Mouse (Mus musculus): ENCODE data around the gene Cask.

- no peak for TF ChIP-seq CTCF (IDR thresholded peaks at IDR 0.05; ENCODE audit: extremely low read depth, insufficient read length, insufficient replicate concordance, low read depth, low read length)
- TF ChIP-seq POLR2A (IDR thresholded peaks at IDR 0.05; ENCODE audit: low read depth, low read length): no peak
Measured at GRCm38 (mm10) chrX:13655906-13656305, 195.3 kb downstream of the Cask start.
